Mouse (Mus musculus) forebrain, embryonic 10.5 days (tissue): Measurements from ENCODE around the gene Abhd13. TPM values are rescaled to one million over a fixed set of nuclear protein-coding genes. Genes with fewer than 3 reads are reported as not detected.

Experiments used
- DNase-seq: peaks from one replicate; pipeline ENCODE4 v3.0.0-alpha.2; 2017; ENCODE audit warnings: low spot score; ENCODE audit errors: extremely low spot score
- H3K27ac ChIP-seq: fragments of 300-500 bp; sonication (generic); 2 replicates; pipeline ENCODE4 v1.5.1; 2016; ENCODE audit warnings: mild to moderate bottlenecking
- H3K27me3 ChIP-seq: fragments of 300-500 bp; sonication (generic); 2 replicates; pipeline ENCODE4 v1.6.1; 2016; ENCODE audit warnings: mild to moderate bottlenecking; ENCODE audit not compliant: poor library complexity, severe bottlenecking
- H3K36me3 ChIP-seq: fragments of 300-500 bp; sonication (generic); replicated peaks from 2 replicates; pipeline ENCODE4 v1.6.1; 2016; ENCODE audit warnings: mild to moderate bottlenecking, moderate library complexity
- H3K4me1 ChIP-seq: fragments of 300-500 bp; sonication (generic); 2 replicates; pipeline ENCODE4 v1.6.1; 2016
- H3K4me3 ChIP-seq: fragments of 300-500 bp; sonication (generic); 2 replicates; pipeline ENCODE4 v1.5.1; 2016; ENCODE audit warnings: mild to moderate bottlenecking, moderate library complexity
- H3K9me3 ChIP-seq: fragments of 300-500 bp; sonication (generic); 2 replicates; pipeline ENCODE4 v1.6.1; 2016; ENCODE audit warnings: mild to moderate bottlenecking, moderate library complexity
- WGBS: fragments of 180-500 bp; shearing (Covaris S2); methylation state at CpG from one replicate; pipeline ENCODE4 v1.1.7; 2016; 5-methylcytosine and 5-hydroxymethylcytosine counted together
- polyA plus RNA-seq: library from polyadenylated mRNA; unstranded; fragments of >200 nt; fragmentation: Nextera tagmentation; extraction: Ambion mirVana; gene quantifications from 2 replicates; pipeline ENCODE4 v1.2.1, GENCODE M21; 2016

The Abhd13 gene
- polyA plus RNA-seq, 1 experiment from 2014 or later: 14.9 TPM

DNA sequence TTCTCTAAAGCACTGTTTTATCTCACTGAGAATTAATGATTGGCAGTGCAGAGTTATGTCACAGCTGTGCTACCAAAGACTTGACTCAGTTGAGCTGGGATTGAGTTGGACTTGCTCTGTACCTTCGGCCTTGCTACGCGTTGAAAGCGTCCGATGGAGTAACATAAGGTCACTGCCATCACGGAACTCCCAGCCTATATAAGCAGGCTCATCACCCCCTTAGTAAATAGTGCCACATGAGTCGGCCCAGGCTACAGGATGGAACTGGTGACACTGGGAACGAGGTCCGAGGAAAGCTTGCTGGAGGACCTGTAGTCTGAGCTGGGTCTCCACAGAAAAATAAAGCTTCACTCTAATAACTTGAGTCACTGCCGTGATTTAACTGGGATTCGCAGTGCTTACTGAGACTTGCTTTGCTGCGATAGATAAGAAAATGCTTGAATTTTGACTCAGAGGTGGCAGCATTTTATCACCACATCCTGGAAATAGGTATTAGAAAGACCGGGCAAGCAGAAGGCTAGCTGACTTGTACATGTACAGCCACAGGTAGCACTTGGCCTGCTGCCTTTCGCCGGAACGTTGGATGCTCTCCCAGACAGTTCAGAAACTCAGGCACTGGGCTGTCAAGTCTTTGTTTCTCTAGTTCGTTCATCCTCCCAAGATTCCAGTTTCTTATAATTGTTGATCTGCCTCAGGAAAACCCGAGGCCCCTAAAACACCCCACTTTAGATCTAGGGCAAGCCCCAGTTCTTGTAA lies 1.1 kb downstream of the Abhd13 start:
- Histone ChIP-seq H3K4me3 (peak overlapping the region; percentile 91), H3K36me3 (peaks cover 11% of the 10 kb centered on the region), H3K9me3 (no peaks in the 10 kb centered on the region), H3K27ac (peak overlapping the region; percentile 92; the same call in 1 of the 2 replicates), H3K4me1 (peaks cover 38% of the 10 kb centered on the region), H3K27me3 (no peaks in the 10 kb centered on the region)
- DNase-seq: no peak
- WGBS: 66% methylated on average over 18 of the region's 18 CpGs

DNA sequence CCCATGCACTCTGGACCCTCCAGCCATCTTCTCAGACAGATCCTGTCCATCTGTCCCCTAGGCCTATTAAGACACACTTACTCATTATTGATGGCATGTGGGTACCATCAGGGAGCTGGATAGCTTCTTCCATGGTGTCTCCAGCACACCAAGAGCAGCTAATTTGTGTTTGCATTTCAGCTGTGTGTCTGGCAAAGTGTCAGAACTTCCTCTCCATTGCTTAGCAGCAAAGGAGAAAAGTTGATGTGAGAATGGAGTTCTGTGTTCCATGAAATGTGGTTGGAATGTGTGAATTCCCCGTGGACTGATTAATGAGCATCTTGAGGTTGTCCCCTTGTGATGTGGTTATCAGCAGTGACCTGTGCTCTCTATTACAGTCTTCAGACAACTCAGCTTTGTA lies 2.2 kb downstream of the Abhd13 start:
- H3K36me3 ChIP-seq: peaks cover 13% of the 10 kb centered on the region
- WGBS: 91% methylated on average over 1 of the region's 1 CpGs
- H3K4me3 ChIP-seq: no peak overlapping the region
- H3K4me1 ChIP-seq: peaks cover 38% of the 10 kb centered on the region
- no peaks in the 10 kb centered on the region for H3K9me3 ChIP-seq
- no peak overlapping the region for H3K27ac ChIP-seq
- no peaks in the 10 kb centered on the region for H3K27me3 ChIP-seq
- no peak for DNase-seq

GRCm38 (mm10) chr8:9980188-9980587 lies 2.7 kb downstream of the Abhd13 start:
- DNase-seq: no peak
- Histone ChIP-seq H3K4me1 (peaks cover 34% of the 10 kb centered on the region), H3K4me3 (no peak overlapping the region), H3K27me3 (no peaks in the 10 kb centered on the region), H3K27ac (no peak overlapping the region), H3K9me3 (no peaks in the 10 kb centered on the region), H3K36me3 (peaks cover 13% of the 10 kb centered on the region)

- H3K36me3 ChIP-seq: no peaks in the 10 kb centered on the region
- no peaks in the 10 kb centered on the region for H3K9me3 ChIP-seq
- H3K4me1 ChIP-seq: peaks cover 22% of the 10 kb centered on the region
- peaks cover 31% of the 10 kb centered on the region for H3K27me3 ChIP-seq
- 80% methylated on average over 7 of the region's 7 CpGs for WGBS
- no peak for DNase-seq
- H3K4me3 ChIP-seq: no peak overlapping the region
- no peak overlapping the region for H3K27ac ChIP-seq
Measured at GRCm38 (mm10) chr8:10004115-10004514, 26.6 kb downstream of the Abhd13 start.

GRCm38 (mm10) chr8:10006156-10006985 lies 28.9 kb downstream of the Abhd13 start, which contains the start of gene Tnfsf13b:
Gene Tnfsf13b (plus strand): TSS chr8:10006467.
- no peak for DNase-seq
- Histone ChIP-seq H3K36me3 (no peaks in the 10 kb centered on the region), H3K9me3 (no peaks in the 10 kb centered on the region), H3K4me3 (peak within 1 kb of the TSS; percentile 60), H3K4me1 (peaks cover 24% of the 10 kb centered on the region), H3K27me3 (peaks cover 31% of the 10 kb centered on the region), H3K27ac (peak within 1 kb of the TSS; percentile 53; the same call in 1 of the 2 replicates)
- WGBS: 79% methylated on average over 16 of the region's 16 CpGs

GRCm38 (mm10) chr8:10006986-10007659 lies 29.6 kb downstream of the Abhd13 start:
- Histone ChIP-seq H3K4me3 (peak overlapping the region; percentile 60), H3K27ac (peak overlapping the region; percentile 53; the same call in 1 of the 2 replicates), H3K4me1 (peaks cover 24% of the 10 kb centered on the region), H3K27me3 (peaks cover 31% of the 10 kb centered on the region), H3K9me3 (no peaks in the 10 kb centered on the region), H3K36me3 (no peaks in the 10 kb centered on the region)
- 4% methylated on average over 29 of the region's 29 CpGs for WGBS
- DNase-seq: peak; percentile 49

GRCm38 (mm10) chr8:10007660-10008028 lies 30.1 kb downstream of the Abhd13 start:
- H3K9me3 ChIP-seq: no peaks in the 10 kb centered on the region
- H3K4me3 ChIP-seq: peak overlapping the region; percentile 60
- peaks cover 31% of the 10 kb centered on the region for H3K27me3 ChIP-seq
- WGBS: 38% methylated on average over 6 of the region's 6 CpGs
- H3K36me3 ChIP-seq: no peaks in the 10 kb centered on the region
- peaks cover 24% of the 10 kb centered on the region for H3K4me1 ChIP-seq
- H3K27ac ChIP-seq: no peak overlapping the region
- no peak for DNase-seq

- no peaks in the 10 kb centered on the region for H3K27me3 ChIP-seq
- no peak for DNase-seq
- 83% methylated on average over 1 of the region's 1 CpGs for WGBS
- H3K9me3 ChIP-seq: no peaks in the 10 kb centered on the region
- H3K4me3 ChIP-seq: no peak overlapping the region
- no peak overlapping the region for H3K27ac ChIP-seq
- no peaks in the 10 kb centered on the region for H3K4me1 ChIP-seq
- H3K36me3 ChIP-seq: no peaks in the 10 kb centered on the region
Measured at GRCm38 (mm10) chr8:10016252-10016651, 38.7 kb downstream of the Abhd13 start.

DNA sequence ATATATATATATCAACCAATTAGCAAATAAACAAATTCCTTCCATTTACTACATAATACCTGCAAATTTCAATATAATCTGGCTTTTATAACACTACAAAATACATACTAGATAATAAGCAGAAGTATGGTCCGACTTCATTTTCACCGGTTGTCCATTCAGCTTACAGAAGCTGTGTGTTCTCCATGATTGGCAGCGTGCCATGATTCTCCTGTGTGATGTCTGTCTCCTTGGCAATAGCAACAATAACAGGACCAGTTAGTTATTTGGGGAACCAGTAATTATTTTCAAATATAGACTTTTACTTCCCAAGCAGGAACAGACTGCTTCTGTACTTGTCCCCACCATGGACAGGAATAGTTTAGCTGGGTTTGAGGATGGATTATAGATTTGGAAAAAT lies 39.7 kb downstream of the Abhd13 start:
- Histone ChIP-seq H3K27me3 (no peaks in the 10 kb centered on the region), H3K36me3 (no peaks in the 10 kb centered on the region), H3K4me1 (no peaks in the 10 kb centered on the region), H3K4me3 (no peak overlapping the region), H3K9me3 (no peaks in the 10 kb centered on the region), H3K27ac (no peak overlapping the region)
- WGBS: 92% methylated on average over 3 of the region's 3 CpGs
- DNase-seq: no peak

DNA sequence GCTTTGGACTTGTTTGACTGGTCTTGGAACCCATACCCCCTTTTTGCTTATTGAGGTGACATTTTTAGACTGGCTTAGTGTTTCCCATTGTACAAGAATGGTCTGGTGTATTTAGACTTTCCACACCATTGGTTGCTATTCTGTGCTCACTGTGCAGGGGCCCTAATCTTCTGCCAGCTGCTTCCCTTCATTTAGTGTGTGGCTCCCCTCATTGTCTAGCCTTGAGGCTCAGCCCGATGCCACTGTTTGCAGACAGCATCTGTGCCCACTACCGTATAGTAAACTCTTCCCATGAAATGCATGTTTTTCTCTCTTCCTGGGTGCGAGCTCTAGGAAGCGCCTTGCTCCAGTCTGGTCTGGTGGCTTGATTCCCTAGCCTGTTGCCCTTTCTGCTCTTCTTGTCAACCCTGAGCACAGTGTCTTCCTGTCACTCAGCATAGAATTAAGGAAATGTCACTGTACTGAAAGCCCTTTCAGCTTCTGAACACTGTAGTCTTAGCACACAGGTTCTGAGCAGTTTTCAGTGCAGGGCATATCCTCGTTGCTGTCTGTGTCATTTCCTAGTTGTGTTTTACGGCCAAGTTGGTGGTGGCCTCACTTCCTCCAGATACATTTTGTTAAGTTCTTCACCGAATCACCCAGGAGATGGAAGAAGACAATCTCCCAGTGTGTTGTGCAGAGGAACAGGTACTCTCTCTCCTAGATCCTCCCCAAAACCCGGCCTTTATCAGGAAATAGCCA lies 53.0 kb downstream of the Abhd13 start:
- DNase-seq: no peak
- WGBS: 79% methylated on average over 8 of the region's 8 CpGs
- 0 out of 2 replicates have a peak, but pooled peaks cover 5% of the 10 kb centered on the region for H3K4me1 ChIP-seq
- no peak overlapping the region for H3K4me3 ChIP-seq
- H3K27me3 ChIP-seq: no peaks in the 10 kb centered on the region
- no peaks in the 10 kb centered on the region for H3K36me3 ChIP-seq
- H3K27ac ChIP-seq: no peak overlapping the region
- no peaks in the 10 kb centered on the region for H3K9me3 ChIP-seq

- H3K4me3 ChIP-seq: no peak overlapping the region
- H3K36me3 ChIP-seq: no peaks in the 10 kb centered on the region
- no peaks in the 10 kb centered on the region for H3K9me3 ChIP-seq
- H3K4me1 ChIP-seq: 0 out of 2 replicates have a peak, but pooled peaks cover 5% of the 10 kb centered on the region
- no peaks in the 10 kb centered on the region for H3K27me3 ChIP-seq
- WGBS: 88% methylated on average over 9 of the region's 9 CpGs
- no peak overlapping the region for H3K27ac ChIP-seq
- DNase-seq: no peak
Measured at GRCm38 (mm10) chr8:10031177-10031576, 53.7 kb downstream of the Abhd13 start.

DNA sequence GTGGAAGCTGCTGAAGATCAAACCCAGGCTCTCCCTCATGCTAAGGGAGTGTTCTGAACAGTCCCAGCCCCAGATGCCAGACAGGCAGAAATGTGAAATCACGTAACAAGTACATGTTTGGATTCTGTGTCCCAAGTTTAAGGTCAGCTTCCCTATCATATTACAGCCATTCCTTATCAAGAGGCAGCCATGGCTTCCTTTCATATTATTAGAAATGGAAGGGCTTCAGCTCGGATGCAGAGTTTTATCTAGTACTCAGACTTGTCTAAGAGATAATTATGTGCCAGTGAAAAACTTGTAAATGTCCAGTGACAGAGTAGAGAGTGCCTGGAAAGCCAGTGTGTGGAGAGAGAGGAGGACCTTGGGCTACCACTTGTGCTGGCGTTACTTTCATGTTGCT lies 63.4 kb downstream of the Abhd13 start:
- Histone ChIP-seq H3K27me3 (no peaks in the 10 kb centered on the region), H3K36me3 (no peaks in the 10 kb centered on the region), H3K4me3 (no peak overlapping the region), H3K4me1 (no peaks in the 10 kb centered on the region), H3K27ac (no peak overlapping the region), H3K9me3 (no peaks in the 10 kb centered on the region)
- no peak for DNase-seq
- 72% methylated on average over 3 of the region's 3 CpGs for WGBS
